Mouse (Mus musculus): ENCODE results near the gene Ndufab1. TPM values are rescaled to one million over a fixed set of nuclear protein-coding genes. Genes with fewer than 3 reads are reported as not detected.
"Not testable (repeated sequence)": the region's sequence is repeated elsewhere in the genome, so short reads cannot be mapped to it uniquely, and the experiment has no call there.

Ndufab1 gene
- polyA plus RNA-seq, 1 experiment from 2014 or later = 632 TPM

GRCm38 (mm10) chr7:122126946-122127345 lies 25.3 kb upstream of the Ndufab1 start:
- peaks cover 44% of the 10 kb centered on the region for H3K36me3 ChIP-seq (ENCODE audit: control insufficient read depth, insufficient read depth, low read length)
- H3K4me3 ChIP-seq (ENCODE audit: low read depth, low read length) = no peak overlapping the region
- no peak overlapping the region for H3K27ac ChIP-seq (replicated peaks; ENCODE audit: low read depth, low read length)
- WGBS = 94% methylated on average over 11 of the region's 11 CpGs
- no peaks in the 10 kb centered on the region for H3K27me3 ChIP-seq (replicated peaks; ENCODE audit: control insufficient read depth, insufficient read depth, low read length)
- no peaks in the 10 kb centered on the region for H3K4me1 ChIP-seq (ENCODE audit: control insufficient read depth, insufficient read depth, low read length)
- no peaks in the 10 kb centered on the region for H3K9me3 ChIP-seq (ENCODE audit: control insufficient read depth, low read length)
- no peak overlapping the region for H3K4me2 ChIP-seq (ENCODE audit: low read depth, low read length)
- DNase-seq (ENCODE audit: low spot score) = no peak
- H3K9ac ChIP-seq (ENCODE audit: low read depth, low read length) = no peak overlapping the region
- no peak for ATAC-seq (ENCODE audit: low read depth)

- H3K36me3 ChIP-seq (ENCODE audit: control insufficient read depth, insufficient read depth, low read length) = peaks cover 46% of the 10 kb centered on the region
- 73% methylated on average over 8 of the region's 8 CpGs for WGBS
- H3K9ac ChIP-seq (ENCODE audit: low read depth, low read length) = no peak overlapping the region
- no peak overlapping the region for H3K4me3 ChIP-seq (ENCODE audit: low read depth, low read length)
- no peaks in the 10 kb centered on the region for H3K9me3 ChIP-seq (ENCODE audit: control insufficient read depth, low read length)
- H3K4me1 ChIP-seq (ENCODE audit: control insufficient read depth, insufficient read depth, low read length) = no peaks in the 10 kb centered on the region
- ATAC-seq (ENCODE audit: low read depth) (no peak), DNase-seq (ENCODE audit: low spot score) (no peak)
- H3K4me2 ChIP-seq (ENCODE audit: low read depth, low read length) = no peak overlapping the region
- H3K27me3 ChIP-seq (replicated peaks; ENCODE audit: control insufficient read depth, insufficient read depth, low read length) = no peaks in the 10 kb centered on the region
- no peak overlapping the region for H3K27ac ChIP-seq (replicated peaks; ENCODE audit: low read depth, low read length)
These were observed 23.9 kb upstream of the Ndufab1 start for GRCm38 (mm10) chr7:122125636-122126035.

- Histone ChIP-seq H3K4me3 (ENCODE audit: low read depth, low read length) (no peak overlapping the region), H3K9ac (ENCODE audit: low read depth, low read length) (no peak overlapping the region), H3K27ac (replicated peaks; ENCODE audit: low read depth, low read length) (no peak overlapping the region), H3K9me3 (ENCODE audit: control insufficient read depth, low read length) (no peaks in the 10 kb centered on the region), H3K4me2 (ENCODE audit: low read depth, low read length) (no peak overlapping the region), H3K36me3 (ENCODE audit: control insufficient read depth, insufficient read depth, low read length) (peaks cover 49% of the 10 kb centered on the region), H3K4me1 (ENCODE audit: control insufficient read depth, insufficient read depth, low read length) (no peaks in the 10 kb centered on the region), H3K27me3 (replicated peaks; ENCODE audit: control insufficient read depth, insufficient read depth, low read length) (no peaks in the 10 kb centered on the region)
- WGBS = 84% methylated on average over 4 of the region's 4 CpGs
- no peak for ATAC-seq (ENCODE audit: low read depth)
- no peak for DNase-seq (ENCODE audit: low spot score)
These were observed 21.8 kb upstream of the Ndufab1 start for GRCm38 (mm10) chr7:122123518-122123917.

GRCm38 (mm10) chr7:122108206-122108605 lies 6.5 kb upstream of the Ndufab1 start:
- H3K4me1 ChIP-seq (ENCODE audit: control insufficient read depth, insufficient read depth, low read length) = no peaks in the 10 kb centered on the region
- DNase-seq (ENCODE audit: low spot score) = no peak
- no peak for ATAC-seq (ENCODE audit: low read depth)
- peaks cover 36% of the 10 kb centered on the region for H3K36me3 ChIP-seq (ENCODE audit: control insufficient read depth, insufficient read depth, low read length)
- H3K27me3 ChIP-seq (replicated peaks; ENCODE audit: control insufficient read depth, insufficient read depth, low read length) = no peaks in the 10 kb centered on the region
- H3K27ac ChIP-seq (replicated peaks; ENCODE audit: low read depth, low read length) = no peak overlapping the region
- no peaks in the 10 kb centered on the region for H3K9me3 ChIP-seq (ENCODE audit: control insufficient read depth, low read length)
- H3K4me3 ChIP-seq (ENCODE audit: low read depth, low read length) = no peak overlapping the region
- H3K9ac ChIP-seq (ENCODE audit: low read depth, low read length) = no peak overlapping the region
- WGBS = 93% methylated on average over 6 of the region's 6 CpGs
- no peak overlapping the region for H3K4me2 ChIP-seq (ENCODE audit: low read depth, low read length)

GRCm38 (mm10) chr7:122101014-122101746 lies 506 bp downstream of the Ndufab1 start:
- WGBS = 6% methylated on average over 23 of the region's 28 CpGs
- not testable (repeated sequence) for DNase-seq (ENCODE audit: low spot score); H3K27ac ChIP-seq (replicated peaks; ENCODE audit: low read depth, low read length); H3K9me3 ChIP-seq (ENCODE audit: control insufficient read depth, low read length); H3K27me3 ChIP-seq (replicated peaks; ENCODE audit: control insufficient read depth, insufficient read depth, low read length)
- peak; percentile 58 for ATAC-seq (ENCODE audit: low read depth)
- Histone ChIP-seq H3K4me2 (ENCODE audit: low read depth, low read length) (peak overlapping the region; percentile 81), H3K9ac (ENCODE audit: low read depth, low read length) (peak overlapping the region; percentile 90), H3K36me3 (ENCODE audit: control insufficient read depth, insufficient read depth, low read length) (peaks cover 24% of the 10 kb centered on the region), H3K4me3 (ENCODE audit: low read depth, low read length) (peak overlapping the region; percentile 74), H3K4me1 (ENCODE audit: control insufficient read depth, insufficient read depth, low read length) (peaks cover 11% of the 10 kb centered on the region; the same call in 1 of the 2 replicates)

- H3K4me2 ChIP-seq (ENCODE audit: low read depth, low read length) = no peak overlapping the region
- no peaks in the 10 kb centered on the region for H3K9me3 ChIP-seq (ENCODE audit: control insufficient read depth, low read length)
- no peak overlapping the region for H3K9ac ChIP-seq (ENCODE audit: low read depth, low read length)
- no peak for ATAC-seq (ENCODE audit: low read depth)
- no peak overlapping the region for H3K4me3 ChIP-seq (ENCODE audit: low read depth, low read length)
- H3K27me3 ChIP-seq (replicated peaks; ENCODE audit: control insufficient read depth, insufficient read depth, low read length) = no peaks in the 10 kb centered on the region
- H3K36me3 ChIP-seq (ENCODE audit: control insufficient read depth, insufficient read depth, low read length) = peaks cover 43% of the 10 kb centered on the region
- 65% methylated on average over 4 of the region's 4 CpGs for WGBS
- peak; percentile 66 for DNase-seq (ENCODE audit: low spot score)
- H3K27ac ChIP-seq (replicated peaks; ENCODE audit: low read depth, low read length) = no peak overlapping the region
- H3K4me1 ChIP-seq (ENCODE audit: control insufficient read depth, insufficient read depth, low read length) = peaks cover 11% of the 10 kb centered on the region; the same call in 1 of the 2 replicates
These were observed 2.5 kb downstream of the Ndufab1 start for GRCm38 (mm10) chr7:122099222-122099621.

GRCm38 (mm10) chr7:122098009-122098408 lies 3.7 kb downstream of the Ndufab1 start:
- no peaks in the 10 kb centered on the region for H3K27me3 ChIP-seq (replicated peaks; ENCODE audit: control insufficient read depth, insufficient read depth, low read length)
- no peak for DNase-seq (ENCODE audit: low spot score)
- no peak for ATAC-seq (ENCODE audit: low read depth)
- 94% methylated on average over 3 of the region's 3 CpGs for WGBS
- no peaks in the 10 kb centered on the region for H3K9me3 ChIP-seq (ENCODE audit: control insufficient read depth, low read length)
- no peak overlapping the region for H3K27ac ChIP-seq (replicated peaks; ENCODE audit: low read depth, low read length)
- H3K36me3 ChIP-seq (ENCODE audit: control insufficient read depth, insufficient read depth, low read length) = peaks cover 52% of the 10 kb centered on the region
- H3K4me1 ChIP-seq (ENCODE audit: control insufficient read depth, insufficient read depth, low read length) = peaks cover 11% of the 10 kb centered on the region; the same call in 1 of the 2 replicates
- H3K4me2 ChIP-seq (ENCODE audit: low read depth, low read length) = no peak overlapping the region
- H3K9ac ChIP-seq (ENCODE audit: low read depth, low read length) = no peak overlapping the region
- no peak overlapping the region for H3K4me3 ChIP-seq (ENCODE audit: low read depth, low read length)

GRCm38 (mm10) chr7:122094564-122095330 lies 6.9 kb downstream of the Ndufab1 start:
- no peak for DNase-seq (ENCODE audit: low spot score)
- WGBS = 95% methylated on average over 2 of the region's 2 CpGs

More at GRCm38 (mm10) chr7:122094564-122095330, 6.9 kb downstream of the Ndufab1 start:
- Histone ChIP-seq H3K4me1 (ENCODE audit: control insufficient read depth, insufficient read depth, low read length) (no peaks in the 10 kb centered on the region), H3K27ac (replicated peaks; ENCODE audit: low read depth, low read length) (no peak overlapping the region), H3K4me2 (ENCODE audit: low read depth, low read length) (no peak overlapping the region), H3K27me3 (replicated peaks; ENCODE audit: control insufficient read depth, insufficient read depth, low read length) (no peaks in the 10 kb centered on the region), H3K36me3 (ENCODE audit: control insufficient read depth, insufficient read depth, low read length) (peaks cover 81% of the 10 kb centered on the region), H3K4me3 (ENCODE audit: low read depth, low read length) (no peak overlapping the region), H3K9ac (ENCODE audit: low read depth, low read length) (no peak overlapping the region), H3K9me3 (ENCODE audit: control insufficient read depth, low read length) (no peaks in the 10 kb centered on the region)
- no peak for ATAC-seq (ENCODE audit: low read depth)

Measured in embryonic facial prominence, embryonic 14.5 days (tissue).